Mouse (Mus musculus) retina, postnatal 1 day (tissue): Measurements from ENCODE around the gene Slc2a8.
"Not testable (repeated sequence)": the region's sequence is repeated elsewhere in the genome, so short reads cannot be mapped to it uniquely, and the experiment has no call there.

Experiments
- DNase-seq: peaks from one replicate; pipeline ENCODE4 v3.0.0-alpha.2; 2012

The Slc2a8 gene

GRCm38 (mm10) chr2:32981725-32982271 lies at the start of gene Slc2a8:
Slc2a8 (minus strand) TSS chr2:32982083.
- peak; percentile 98 for DNase-seq

GRCm38 (mm10) chr2:33025040-33025439 lies 43.2 kb upstream of the Slc2a8 start:
- DNase-seq = no peak

- peak; percentile 60 for DNase-seq
These were observed 42.7 kb upstream of the Slc2a8 start for GRCm38 (mm10) chr2:33024564-33024963.

GRCm38 (mm10) chr2:33022846-33023245 lies 41.0 kb upstream of the Slc2a8 start:
- no peak for DNase-seq

- DNase-seq = peak; percentile 32
These were observed 36.1 kb upstream of the Slc2a8 start for GRCm38 (mm10) chr2:33018026-33018425.

GRCm38 (mm10) chr2:33017191-33017590 lies 35.3 kb upstream of the Slc2a8 start:
- no peak for DNase-seq

- no peak for DNase-seq
These were observed 33.0 kb upstream of the Slc2a8 start for GRCm38 (mm10) chr2:33014877-33015276.

- DNase-seq = not testable (repeated sequence)
These were observed 27.2 kb upstream of the Slc2a8 start for GRCm38 (mm10) chr2:33009055-33009454.

- DNase-seq = no peak
These were observed 23.2 kb upstream of the Slc2a8 start for GRCm38 (mm10) chr2:33005041-33005440.

GRCm38 (mm10) chr2:33002144-33002543 lies 20.3 kb upstream of the Slc2a8 start:
- DNase-seq = no peak

- no peak for DNase-seq
These were observed 17.9 kb upstream of the Slc2a8 start for GRCm38 (mm10) chr2:32999752-33000151.

- no peak for DNase-seq
These were observed 15.9 kb upstream of the Slc2a8 start for GRCm38 (mm10) chr2:32997792-32998191.

- no peak for DNase-seq
These were observed 15.2 kb upstream of the Slc2a8 start for GRCm38 (mm10) chr2:32997081-32997480.

GRCm38 (mm10) chr2:32992130-32992529 lies 10.2 kb upstream of the Slc2a8 start:
- no peak for DNase-seq

GRCm38 (mm10) chr2:32990167-32990832 lies 8.4 kb upstream of the Slc2a8 start:
- DNase-seq = peak; percentile 48

- no peak for DNase-seq
These were observed 7.5 kb upstream of the Slc2a8 start for GRCm38 (mm10) chr2:32989376-32989775.

GRCm38 (mm10) chr2:32985844-32986243 lies 4.0 kb upstream of the Slc2a8 start:
- DNase-seq = no peak

GRCm38 (mm10) chr2:32983617-32984016 lies 1.7 kb upstream of the Slc2a8 start:
- DNase-seq = no peak

- peak; percentile 52 for DNase-seq
These were observed 817 bp upstream of the Slc2a8 start for GRCm38 (mm10) chr2:32982700-32983099.

- no peak for DNase-seq
These were observed 602 bp downstream of the Slc2a8 start for GRCm38 (mm10) chr2:32981281-32981680.

- DNase-seq = no peak
These were observed 2.2 kb downstream of the Slc2a8 start for GRCm38 (mm10) chr2:32979675-32980074.

GRCm38 (mm10) chr2:32978675-32979074 lies 3.2 kb downstream of the Slc2a8 start:
- DNase-seq = no peak

- no peak for DNase-seq
These were observed 4.8 kb downstream of the Slc2a8 start for GRCm38 (mm10) chr2:32977114-32977513.

- no peak for DNase-seq
These were observed 7.7 kb downstream of the Slc2a8 start for GRCm38 (mm10) chr2:32974216-32974615.

GRCm38 (mm10) chr2:32971235-32971634 lies 10.6 kb downstream of the Slc2a8 start:
- no peak for DNase-seq
